Mouse (Mus musculus) liver, adult 2 months (tissue): Measurements from ENCODE around the gene Clpsl2. TPM values are rescaled to one million over a fixed set of nuclear protein-coding genes. Genes with fewer than 3 reads are reported as not detected.

Experiments used
- DNase-seq: peaks from one replicate; pipeline ENCODE4 v3.0.0-alpha.2; 2011; ENCODE audit warnings: low read depth, low spot score; ENCODE audit errors: extremely low read depth
- H3K27ac ChIP-seq: fragments of 200-500 bp; replicated peaks from 2 replicates; pipeline ENCODE4 v1.5.1; 2012; ENCODE audit warnings: low read depth, mild to moderate bottlenecking, control low read depth, inconsistent platforms, low read length; ENCODE audit not compliant: insufficient read depth
- H3K27me3 ChIP-seq: fragments of 200-500 bp; 2 replicates; pipeline ENCODE4 v1.6.1; 2012; ENCODE audit warnings: mild to moderate bottlenecking, moderate library complexity, low read length, inconsistent platforms; ENCODE audit not compliant: control insufficient read depth, insufficient read depth
- H3K36me3 ChIP-seq: fragments of 200-500 bp; 2 replicates; pipeline ENCODE4 v1.6.1; 2012; ENCODE audit warnings: low read length, inconsistent platforms; ENCODE audit not compliant: control insufficient read depth, insufficient read depth
- H3K4me1 ChIP-seq: fragments of 200-500 bp; 2 replicates; pipeline ENCODE4 v1.6.1; 2011; ENCODE audit warnings: low read length; ENCODE audit not compliant: control insufficient read depth, insufficient read depth
- H3K4me3 ChIP-seq: fragments of 200-500 bp; 2 replicates; pipeline ENCODE4 v1.5.1; 2011; ENCODE audit warnings: low read depth, mild to moderate bottlenecking, control low read depth, low read length, moderate library complexity; ENCODE audit not compliant: insufficient read depth
- H3K79me2 ChIP-seq: fragments of 200-500 bp; 2 replicates; pipeline ENCODE4 v1.6.1; 2012; ENCODE audit warnings: inconsistent platforms, mild to moderate bottlenecking, low read length, moderate library complexity; ENCODE audit not compliant: control insufficient read depth, insufficient read depth
- H3K9ac ChIP-seq: fragments of 200-500 bp; 2 replicates; pipeline ENCODE4 v1.6.1; 2012; ENCODE audit warnings: low read depth, mild to moderate bottlenecking, control low read depth, inconsistent platforms, low read length
- CTCF ChIP-seq: fragments of 200-500 bp; IDR thresholded peaks from 2 replicates; pipeline ENCODE4 v1.5.1; 2011; ENCODE audit warnings: low read depth, low read length, control low read depth
- POLR2A ChIP-seq: fragments of 200-500 bp; IDR thresholded peaks from 2 replicates; pipeline ENCODE4 v1.6.1; 2011; ENCODE audit warnings: low read length, control low read depth; ENCODE audit not compliant: insufficient read depth; ENCODE audit errors: extremely low read depth
- WGBS: fragments of 180-500 bp; shearing (Covaris S2); methylation state at CpG from one replicate; pipeline ENCODE4 v1.1.7; 2018; 5-methylcytosine and 5-hydroxymethylcytosine counted together
- polyA plus RNA-seq: library from polyadenylated mRNA; depleted of rRNA; stranded (reverse); fragments of >200 nt; gene quantifications from 2 replicates; pipeline ENCODE4 v1.2.3, GENCODE M21; 2012
- total RNA-seq: library from RNA; depleted of rRNA; stranded (reverse); fragments of >200 nt; gene quantifications from 2 replicates; pipeline ENCODE4 v1.2.3, GENCODE M21; 2014

The Clpsl2 gene
- total and polyA plus RNA-seq, 2 experiments: not detected

- Histone ChIP-seq H3K4me1 (0 out of 2 replicates have a peak, but pooled peaks cover 2% of the 10 kb centered on the region), H3K9ac (no peak overlapping the region), H3K79me2 (no peaks in the 10 kb centered on the region), H3K27me3 (no peaks in the 10 kb centered on the region), H3K4me3 (no peak overlapping the region), H3K27ac (no peak overlapping the region), H3K36me3 (no peaks in the 10 kb centered on the region)
- 83% methylated on average over 7 of the region's 7 CpGs for WGBS
- DNase-seq: no peak
- no peak for TF ChIP-seq CTCF
- TF ChIP-seq POLR2A: no peak
Measured at GRCm38 (mm10) chr17:28572521-28572920, 23.3 kb downstream of the Clpsl2 start.

DNA sequence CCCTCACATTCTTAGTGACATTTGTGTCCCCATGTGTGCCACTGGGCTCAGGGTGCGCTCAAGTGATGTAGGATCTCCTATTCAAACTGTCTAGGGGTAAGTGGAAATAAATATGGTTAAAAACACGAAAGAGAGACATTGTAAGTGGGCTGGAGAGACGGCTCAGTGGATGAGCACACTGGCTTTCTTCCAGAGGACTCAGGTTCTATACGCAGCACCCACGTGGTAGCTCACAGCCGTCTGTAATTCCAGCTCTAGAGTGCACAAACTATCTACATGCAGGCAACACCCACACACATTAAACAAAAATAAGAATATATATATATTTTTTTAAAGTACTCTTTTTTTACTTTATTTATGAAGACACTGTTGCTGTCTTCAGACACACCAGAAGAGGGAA is 23.7 kb downstream of the Clpsl2 start:
- Histone ChIP-seq H3K4me3 (no peak overlapping the region), H3K27ac (no peak overlapping the region), H3K36me3 (no peaks in the 10 kb centered on the region), H3K9ac (no peak overlapping the region), H3K4me1 (0 out of 2 replicates have a peak, but pooled peaks cover 2% of the 10 kb centered on the region), H3K27me3 (no peaks in the 10 kb centered on the region), H3K79me2 (no peaks in the 10 kb centered on the region)
- no peak for TF ChIP-seq POLR2A
- TF ChIP-seq CTCF: no peak
- no peak for DNase-seq
- WGBS: 87% methylated on average over 6 of the region's 6 CpGs

DNA sequence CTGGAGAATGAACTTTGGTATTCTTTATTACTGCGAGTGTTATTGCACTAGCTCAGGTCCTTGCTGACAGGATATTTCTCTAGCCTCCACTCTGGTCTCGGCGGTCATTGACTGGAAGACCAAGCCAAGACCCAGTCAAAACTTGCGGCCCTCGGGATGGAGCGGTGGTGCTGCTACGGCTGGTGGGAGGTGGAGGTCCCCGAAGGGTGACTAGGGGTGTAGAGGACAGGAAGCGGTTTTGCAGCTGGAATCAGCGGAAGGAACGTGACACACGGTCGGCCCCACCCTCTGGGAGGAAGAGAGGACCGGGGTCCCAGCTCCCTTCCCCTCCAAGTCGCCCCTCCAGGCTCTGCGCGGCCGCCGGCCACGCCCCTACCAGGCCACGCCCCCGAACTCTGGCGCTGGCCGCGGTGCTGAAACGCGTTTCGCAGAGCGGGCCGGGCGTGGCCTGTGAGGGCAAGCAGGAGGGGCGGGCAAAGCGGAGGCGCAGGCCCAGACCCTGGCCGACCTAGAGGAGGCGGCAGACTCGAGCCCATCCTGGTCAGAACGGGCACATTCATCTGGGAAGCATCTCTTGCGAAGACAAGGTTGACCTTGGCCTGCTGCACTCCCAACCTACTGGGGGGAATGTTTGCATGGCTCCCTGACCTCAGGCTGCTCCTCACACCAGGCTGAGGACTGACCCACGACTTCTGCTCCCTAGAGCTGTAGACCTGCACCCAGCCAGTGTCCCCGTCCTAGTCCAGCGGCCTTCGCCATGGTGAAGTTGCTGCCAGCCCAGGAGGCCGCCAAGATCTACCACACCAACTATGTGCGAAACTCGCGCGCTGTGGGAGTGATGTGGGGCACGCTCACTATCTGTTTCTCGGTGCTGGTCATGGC is 26.3 kb downstream of the Clpsl2 start, which contains the start of gene Lhfpl5:
Lhfpl5 (plus strand) TSS at position 398 of the 882 bp plus-strand sequence.
- Histone ChIP-seq H3K4me3 (no peak within 1 kb of the TSS), H3K9ac (no peak within 1 kb of the TSS), H3K36me3 (no peaks in the 10 kb centered on the region), H3K27me3 (no peaks in the 10 kb centered on the region), H3K4me1 (0 out of 2 replicates have a peak, but pooled peaks cover 2% of the 10 kb centered on the region), H3K27ac (no peak within 1 kb of the TSS), H3K79me2 (no peaks in the 10 kb centered on the region)
- TF ChIP-seq CTCF (no peak), POLR2A (no peak)
- no peak for DNase-seq
- 16% methylated on average over 50 of the region's 50 CpGs for WGBS

GRCm38 (mm10) chr17:28580396-28580795 is 31.2 kb downstream of the Clpsl2 start:
- Histone ChIP-seq H3K4me3 (no peak overlapping the region), H3K27me3 (no peaks in the 10 kb centered on the region), H3K79me2 (no peaks in the 10 kb centered on the region), H3K27ac (no peak overlapping the region), H3K4me1 (0 out of 2 replicates have a peak, but pooled peaks cover 2% of the 10 kb centered on the region), H3K36me3 (no peaks in the 10 kb centered on the region), H3K9ac (no peak overlapping the region)
- TF ChIP-seq CTCF (no peak), POLR2A (no peak)
- WGBS: 4% methylated on average over 9 of the region's 9 CpGs
- DNase-seq: peak; percentile 36

- no peaks in the 10 kb centered on the region for H3K4me1 ChIP-seq
- TF ChIP-seq CTCF (no peak), POLR2A (no peak)
- H3K4me3 ChIP-seq: no peak overlapping the region
- DNase-seq: no peak
- H3K36me3 ChIP-seq: no peaks in the 10 kb centered on the region
- H3K27ac ChIP-seq: no peak overlapping the region
- no peak overlapping the region for H3K9ac ChIP-seq
- no peaks in the 10 kb centered on the region for H3K27me3 ChIP-seq
- no peaks in the 10 kb centered on the region for H3K79me2 ChIP-seq
- 62% methylated on average over 2 of the region's 2 CpGs for WGBS
Measured at GRCm38 (mm10) chr17:28581056-28581455, 31.8 kb downstream of the Clpsl2 start.

DNA sequence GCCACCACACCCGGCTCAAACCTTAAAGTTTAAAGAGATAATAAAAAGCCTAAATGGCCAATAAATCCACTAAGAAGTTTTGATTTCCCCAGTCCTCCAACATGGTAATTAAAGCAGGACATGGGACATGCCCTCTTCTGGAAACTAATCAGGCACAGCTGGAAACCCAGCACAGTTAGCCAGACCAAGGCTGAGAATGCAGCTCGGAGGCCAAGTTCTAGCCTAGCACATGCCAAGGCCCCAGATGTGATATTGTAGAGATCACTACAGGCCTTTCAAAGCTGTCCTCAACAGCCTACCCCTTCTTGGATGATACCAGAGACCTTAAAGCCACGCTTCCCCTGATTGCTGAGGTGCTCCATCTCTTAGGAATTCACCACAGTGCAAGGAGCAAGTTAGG is 37.3 kb downstream of the Clpsl2 start:
- 93% methylated on average over 3 of the region's 3 CpGs for WGBS
- Histone ChIP-seq H3K9ac (no peak overlapping the region), H3K27ac (no peak overlapping the region), H3K36me3 (peaks cover 21% of the 10 kb centered on the region), H3K4me3 (no peak overlapping the region), H3K4me1 (no peaks in the 10 kb centered on the region), H3K27me3 (no peaks in the 10 kb centered on the region), H3K79me2 (no peaks in the 10 kb centered on the region)
- TF ChIP-seq CTCF (no peak), POLR2A (no peak)
- DNase-seq: no peak
